Mouse (Mus musculus) liver, embryonic 11.5 days (tissue): ENCODE measurements around the gene Gdpd5. TPM values are rescaled to one million over a fixed set of nuclear protein-coding genes. Genes with fewer than 3 reads are reported as not detected.

Source experiments
- ATAC-seq: fragments of 200-750 bp; cut with Nextera tagmentation; replicated peaks from 2 replicates; pipeline ENCODE4 v1.8.0; 2017; ENCODE audit warnings: moderate number of reproducible peaks, mild to moderate bottlenecking, moderate TSS enrichment, moderate library complexity; ENCODE audit not compliant: low FRiP score
- DNase-seq: peaks from one replicate; pipeline ENCODE4 v3.0.0-alpha.2; 2017; ENCODE audit warnings: low spot score
- H3K27ac ChIP-seq: fragments of 300-500 bp; sonication (generic); 2 replicates; pipeline ENCODE4 v1.5.1; 2014; ENCODE audit warnings: mild to moderate bottlenecking, low read depth, low read length, control low read depth
- H3K27me3 ChIP-seq: fragments of 300-500 bp; sonication (generic); replicated peaks from 2 replicates; pipeline ENCODE4 v1.6.1; 2014; ENCODE audit warnings: low read length, mixed read lengths; ENCODE audit not compliant: control insufficient read depth, insufficient read depth
- H3K36me3 ChIP-seq: fragments of 300-500 bp; sonication (generic); 2 replicates; pipeline ENCODE4 v1.6.1; 2014; ENCODE audit warnings: mild to moderate bottlenecking, low read length, moderate library complexity, mixed read lengths; ENCODE audit not compliant: control insufficient read depth, insufficient read depth
- H3K4me1 ChIP-seq: fragments of 300-500 bp; sonication (generic); replicated peaks from 2 replicates; pipeline ENCODE4 v1.6.1; 2014; ENCODE audit warnings: low read length, mixed read lengths; ENCODE audit not compliant: control insufficient read depth, insufficient read depth
- H3K4me2 ChIP-seq: fragments of 300-500 bp; sonication (generic); 2 replicates; pipeline ENCODE4 v1.6.1; 2014; ENCODE audit warnings: mild to moderate bottlenecking, control low read depth, moderate library complexity
- H3K4me3 ChIP-seq: fragments of 300-500 bp; sonication (generic); 2 replicates; pipeline ENCODE4 v1.5.1; 2014; ENCODE audit warnings: low read depth, low read length, control low read depth
- H3K9ac ChIP-seq: fragments of 300-500 bp; sonication (generic); 2 replicates; pipeline ENCODE4 v1.6.1; 2014; ENCODE audit warnings: low read depth, low read length, control low read depth
- H3K9me3 ChIP-seq: fragments of 300-500 bp; sonication (generic); 2 replicates; pipeline ENCODE4 v1.6.1; 2016; ENCODE audit warnings: low read length, inconsistent platforms, mixed read lengths; ENCODE audit not compliant: control insufficient read depth
- WGBS: fragments of 180-500 bp; shearing (Covaris S2); extraction: QIAGEN DNeasy Blood & Tissue Kit; methylation state at CpG from one replicate; pipeline ENCODE4 v1.1.7; 2014; 5-methylcytosine and 5-hydroxymethylcytosine counted together
- polyA plus RNA-seq: library from polyadenylated mRNA; unstranded; fragments of >200 nt; fragmentation: Nextera tagmentation; extraction: Ambion mirVana; gene quantifications from 2 replicates; pipeline ENCODE4 v1.2.1, GENCODE M21; 2014

The Gdpd5 gene
- polyA plus RNA-seq, 1 experiment from 2014 or later = 5.7 TPM

GRCm38 (mm10) chr7:99351104-99351801, 30.0 kb upstream of the Gdpd5 start:
- Histone ChIP-seq H3K27ac (peak overlapping the region; percentile 83), H3K4me1 (peaks cover 12% of the 10 kb centered on the region), H3K9me3 (no peaks in the 10 kb centered on the region), H3K4me2 (peak overlapping the region; percentile 57), H3K9ac (peak overlapping the region; percentile 64), H3K27me3 (peaks cover 15% of the 10 kb centered on the region), H3K4me3 (peak overlapping the region; percentile 57), H3K36me3 (peaks cover 15% of the 10 kb centered on the region)
- no peak for ATAC-seq
- WGBS = 24% methylated on average over 12 of the region's 12 CpGs
- no peak for DNase-seq

- Histone ChIP-seq H3K9me3 (no peaks in the 10 kb centered on the region), H3K27me3 (peaks cover 15% of the 10 kb centered on the region), H3K4me2 (peak overlapping the region; percentile 57), H3K36me3 (peaks cover 15% of the 10 kb centered on the region), H3K4me3 (peak overlapping the region; percentile 57), H3K4me1 (peaks cover 17% of the 10 kb centered on the region), H3K27ac (peak overlapping the region; percentile 83), H3K9ac (peak overlapping the region; percentile 64)
- peak; percentile 23; the same call in 1 of the 2 replicates for ATAC-seq
- DNase-seq = peak; percentile 48
- WGBS = 10% methylated on average over 18 of the region's 18 CpGs
Observed at GRCm38 (mm10) chr7:99351802-99352517, 29.3 kb upstream of the Gdpd5 start.

- DNase-seq = peak; percentile 78
- peak; percentile 68 for ATAC-seq
- H3K9me3 ChIP-seq = no peaks in the 10 kb centered on the region
- peak within 1 kb of the TSS; percentile 64 for H3K9ac ChIP-seq
- H3K36me3 ChIP-seq = peaks cover 9% of the 10 kb centered on the region
- H3K4me1 ChIP-seq = peaks cover 21% of the 10 kb centered on the region
- peak within 1 kb of the TSS; percentile 83 for H3K27ac ChIP-seq
- peaks cover 15% of the 10 kb centered on the region for H3K27me3 ChIP-seq
- peak within 1 kb of the TSS; percentile 57 for H3K4me3 ChIP-seq
- peak within 1 kb of the TSS; percentile 57 for H3K4me2 ChIP-seq
- WGBS = 2% methylated on average over 35 of the region's 35 CpGs
Observed at GRCm38 (mm10) chr7:99352526-99353400, 28.5 kb upstream of the Gdpd5 start, which contains the start of gene Serpinh1. Gene Serpinh1 (minus strand): TSS chr7:99353239.

GRCm38 (mm10) chr7:99355731-99356131, 25.5 kb upstream of the Gdpd5 start:
- no peak overlapping the region for H3K9ac ChIP-seq
- H3K36me3 ChIP-seq = no peaks in the 10 kb centered on the region
- no peaks in the 10 kb centered on the region for H3K9me3 ChIP-seq
- no peak overlapping the region for H3K4me3 ChIP-seq
- H3K4me2 ChIP-seq = peak overlapping the region; percentile 42
- peak; percentile 48 for DNase-seq
- H3K27ac ChIP-seq = peak overlapping the region; percentile 70
- no peak for ATAC-seq
- peaks cover 21% of the 10 kb centered on the region for H3K4me1 ChIP-seq
- H3K27me3 ChIP-seq = peaks cover 15% of the 10 kb centered on the region
- 32% methylated on average over 7 of the region's 7 CpGs for WGBS

- Histone ChIP-seq H3K27ac (peak overlapping the region; percentile 70), H3K36me3 (no peaks in the 10 kb centered on the region), H3K4me2 (peak overlapping the region; percentile 18; the same call in 1 of the 2 replicates), H3K4me3 (no peak overlapping the region), H3K4me1 (peaks cover 24% of the 10 kb centered on the region), H3K9me3 (no peaks in the 10 kb centered on the region), H3K27me3 (peaks cover 15% of the 10 kb centered on the region), H3K9ac (no peak overlapping the region)
- DNase-seq (no peak), ATAC-seq (no peak)
- WGBS = 42% methylated on average over 9 of the region's 9 CpGs
Observed at GRCm38 (mm10) chr7:99356244-99356930, 24.8 kb upstream of the Gdpd5 start.

GRCm38 (mm10) chr7:99357201-99357600, 24.0 kb upstream of the Gdpd5 start:
- H3K4me3 ChIP-seq = no peak overlapping the region
- ATAC-seq (no peak), DNase-seq (no peak)
- H3K36me3 ChIP-seq = no peaks in the 10 kb centered on the region
- H3K4me2 ChIP-seq = no peak overlapping the region
- peaks cover 24% of the 10 kb centered on the region for H3K4me1 ChIP-seq
- H3K27me3 ChIP-seq = peaks cover 11% of the 10 kb centered on the region
- no peak overlapping the region for H3K9ac ChIP-seq
- 61% methylated on average over 7 of the region's 7 CpGs for WGBS
- 0 out of 2 replicates have a peak overlapping the region, but pooled peaks have one; percentile 70 for H3K27ac ChIP-seq
- no peaks in the 10 kb centered on the region for H3K9me3 ChIP-seq

GRCm38 (mm10) chr7:99358371-99358770, 22.8 kb upstream of the Gdpd5 start:
- WGBS = 80% methylated on average over 8 of the region's 8 CpGs
- ATAC-seq (no peak), DNase-seq (no peak)
- Histone ChIP-seq H3K27ac (no peak overlapping the region), H3K36me3 (no peaks in the 10 kb centered on the region), H3K9ac (no peak overlapping the region), H3K27me3 (0 out of 2 replicates have a peak, but pooled peaks cover under 1% of the 10 kb centered on the region), H3K4me3 (no peak overlapping the region), H3K4me1 (peaks cover 22% of the 10 kb centered on the region), H3K4me2 (no peak overlapping the region), H3K9me3 (no peaks in the 10 kb centered on the region)
